Mouse (Mus musculus) kidney, adult 2 months (tissue): ENCODE results near the gene Deaf1. TPM values are rescaled to one million over a fixed set of nuclear protein-coding genes. Genes with fewer than 3 reads are reported as not detected.

ENCODE experiments used
- DNase-seq: peaks from one replicate; pipeline ENCODE4 v3.0.0; 2021
- H3K27ac ChIP-seq: fragments of 200-500 bp; 2 replicates; pipeline ENCODE4 v1.5.1; 2012; ENCODE audit warnings: low read depth, low read length, control low read depth, inconsistent platforms; ENCODE audit not compliant: insufficient read depth
- H3K27me3 ChIP-seq: fragments of 200-500 bp; replicated peaks from 2 replicates; pipeline ENCODE4 v1.6.1; 2012; ENCODE audit warnings: mild to moderate bottlenecking, moderate library complexity, low read length, inconsistent platforms; ENCODE audit not compliant: control insufficient read depth, insufficient read depth
- H3K36me3 ChIP-seq: fragments of 200-500 bp; 2 replicates; pipeline ENCODE4 v1.6.1; 2012; ENCODE audit warnings: mild to moderate bottlenecking, moderate library complexity, low read length, inconsistent platforms; ENCODE audit not compliant: control insufficient read depth, insufficient read depth
- H3K4me1 ChIP-seq: fragments of 200-500 bp; 2 replicates; pipeline ENCODE4 v1.6.1; 2011; ENCODE audit warnings: low read length; ENCODE audit not compliant: control insufficient read depth, insufficient read depth
- H3K4me3 ChIP-seq: fragments of 200-500 bp; 2 replicates; pipeline ENCODE4 v1.5.1; 2011; ENCODE audit warnings: mild to moderate bottlenecking, low read depth, low read length, control low read depth; ENCODE audit not compliant: insufficient read depth
- CTCF ChIP-seq: fragments of 200-500 bp; conservative IDR thresholded peaks from 2 replicates; pipeline ENCODE4 v1.5.1; 2011; ENCODE audit warnings: low read depth, mild to moderate bottlenecking, control low read depth, low read length, moderate library complexity, mixed read lengths; ENCODE audit not compliant: insufficient read depth, insufficient read length
- POLR2A ChIP-seq: fragments of 200-500 bp; IDR thresholded peaks from one replicate; pipeline ENCODE4 v1.6.1; 2011; ENCODE audit warnings: low read depth, low read length, control low read depth
- WGBS: fragments of 180-500 bp; shearing (Covaris S2); methylation state at CpG from one replicate; pipeline ENCODE4 v1.1.7; 2018; 5-methylcytosine and 5-hydroxymethylcytosine counted together
- polyA plus RNA-seq: library from polyadenylated mRNA; depleted of rRNA; stranded (reverse); fragments of >200 nt; gene quantifications from 2 replicates; pipeline ENCODE4 v1.2.3, GENCODE M21; 2012

The Deaf1 gene
- polyA plus RNA-seq, 1 experiment: 26.8 TPM

GRCm38 (mm10) chr7:141268466-141269272 lies 58.8 kb downstream of the Deaf1 start:
- no peak for TF ChIP-seq CTCF
- no peak for TF ChIP-seq POLR2A
- H3K4me3 ChIP-seq: no peak overlapping the region; the same call in 1 of the 2 replicates
- no peak overlapping the region for H3K27ac ChIP-seq
- H3K27me3 ChIP-seq: no peaks in the 10 kb centered on the region
- H3K4me1 ChIP-seq: peaks cover 3% of the 10 kb centered on the region; the same call in 1 of the 2 replicates
- WGBS: 72% methylated on average over 24 of the region's 24 CpGs
- peak; percentile 38 for DNase-seq
- H3K36me3 ChIP-seq: no peaks in the 10 kb centered on the region

GRCm38 (mm10) chr7:141265739-141266561 lies 61.5 kb downstream of the Deaf1 start, which contains the start of gene Irf7:
Gene Irf7, minus strand, starts transcription at chr7:141266481.
- WGBS: 2% methylated on average over 25 of the region's 25 CpGs
- Histone ChIP-seq H3K4me3 (peak within 1 kb of the TSS; percentile 95), H3K27me3 (no peaks in the 10 kb centered on the region), H3K36me3 (0 out of 2 replicates have a peak, but pooled peaks cover 3% of the 10 kb centered on the region), H3K4me1 (peaks cover 3% of the 10 kb centered on the region; the same call in 1 of the 2 replicates), H3K27ac (peak within 1 kb of the TSS; percentile 86)
- DNase-seq: peak; percentile 78
- peak; percentile 57 for TF ChIP-seq POLR2A
- no peak for TF ChIP-seq CTCF

GRCm38 (mm10) chr7:141265411-141265738 lies 62.1 kb downstream of the Deaf1 start:
- H3K4me3 ChIP-seq: peak overlapping the region; percentile 13
- no peak overlapping the region for H3K27ac ChIP-seq
- WGBS: 30% methylated on average over 11 of the region's 11 CpGs
- no peak for DNase-seq
- peaks cover 3% of the 10 kb centered on the region; the same call in 1 of the 2 replicates for H3K4me1 ChIP-seq
- TF ChIP-seq POLR2A: no peak
- no peak for TF ChIP-seq CTCF
- 0 out of 2 replicates have a peak, but pooled peaks cover 3% of the 10 kb centered on the region for H3K36me3 ChIP-seq
- H3K27me3 ChIP-seq: no peaks in the 10 kb centered on the region

- H3K4me1 ChIP-seq: peaks cover 3% of the 10 kb centered on the region; the same call in 1 of the 2 replicates
- H3K27me3 ChIP-seq: no peaks in the 10 kb centered on the region
- DNase-seq: peak; percentile 39
- TF ChIP-seq POLR2A (no peak), CTCF (peak; percentile 54)
- WGBS: 33% methylated on average over 12 of the region's 12 CpGs
- H3K27ac ChIP-seq: no peak overlapping the region
- H3K4me3 ChIP-seq: peak overlapping the region; percentile 13
- H3K36me3 ChIP-seq: 0 out of 2 replicates have a peak, but pooled peaks cover 3% of the 10 kb centered on the region
Observed at GRCm38 (mm10) chr7:141264761-141265410, 62.6 kb downstream of the Deaf1 start.

GRCm38 (mm10) chr7:141264041-141264700 lies 63.3 kb downstream of the Deaf1 start:
- H3K27ac ChIP-seq: no peak overlapping the region
- no peaks in the 10 kb centered on the region for H3K27me3 ChIP-seq
- WGBS: 71% methylated on average over 11 of the region's 11 CpGs
- peaks cover 6% of the 10 kb centered on the region; the same call in 1 of the 2 replicates for H3K36me3 ChIP-seq
- no peak for TF ChIP-seq POLR2A
- TF ChIP-seq CTCF: no peak
- H3K4me1 ChIP-seq: peaks cover 3% of the 10 kb centered on the region; the same call in 1 of the 2 replicates
- H3K4me3 ChIP-seq: no peak overlapping the region
- DNase-seq: no peak

- no peak for TF ChIP-seq POLR2A
- no peak overlapping the region for H3K27ac ChIP-seq
- peaks cover 3% of the 10 kb centered on the region; the same call in 1 of the 2 replicates for H3K4me1 ChIP-seq
- peaks cover 6% of the 10 kb centered on the region; the same call in 1 of the 2 replicates for H3K36me3 ChIP-seq
- H3K27me3 ChIP-seq: no peaks in the 10 kb centered on the region
- H3K4me3 ChIP-seq: no peak overlapping the region
- DNase-seq: no peak
- WGBS: 84% methylated on average over 13 of the region's 13 CpGs
Observed at GRCm38 (mm10) chr7:141263640-141264039, 63.9 kb downstream of the Deaf1 start.
